Mouse (Mus musculus): ENCODE results near the gene Lmbr1l. TPM values are rescaled to one million over a fixed set of nuclear protein-coding genes. Genes with fewer than 3 reads are reported as not detected.
"Not testable (repeated sequence)": the region's sequence is repeated elsewhere in the genome, so short reads cannot be mapped to it uniquely, and the experiment has no call there.

Gene Lmbr1l
- polyA plus RNA-seq, 1 experiment from 2014 or later, result 26.4 TPM

DNA sequence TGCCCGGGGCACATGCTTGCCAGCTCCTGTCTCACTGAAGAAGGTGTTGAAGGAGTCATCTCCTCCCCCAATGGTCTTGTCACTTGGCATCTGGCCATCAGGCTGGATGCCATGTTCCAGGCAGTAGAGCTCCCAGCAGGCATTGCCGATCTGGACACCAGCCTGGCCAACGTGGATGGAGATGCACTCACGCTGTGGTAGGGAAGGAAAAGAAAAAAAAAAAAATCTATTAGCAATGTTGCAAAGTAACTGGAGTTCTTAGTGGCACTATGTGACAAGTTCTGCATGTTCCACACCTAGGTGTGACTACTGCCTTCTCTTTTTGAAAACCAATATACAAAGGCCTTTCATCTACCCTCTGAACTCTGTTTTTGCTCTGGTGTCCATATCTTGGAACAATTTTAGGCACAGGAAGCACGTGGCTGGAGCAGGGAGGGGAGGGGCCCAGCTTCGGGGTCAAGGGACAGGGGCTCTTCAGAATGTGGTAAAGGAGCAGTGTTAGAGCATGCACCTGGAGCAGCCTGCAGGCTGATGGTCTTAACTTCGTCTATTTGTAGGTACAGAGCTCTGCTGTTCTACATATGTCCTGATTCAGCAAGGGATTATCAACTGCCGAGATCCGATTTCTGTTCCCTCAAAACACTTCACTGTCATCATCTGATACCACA, 15.1 kb upstream of the Lmbr1l start:
- ATAC-seq (ENCODE audit: insufficient number of reproducible peaks, insufficient read depth, low FRiP score, low TSS enrichment); H3K27me3 ChIP-seq; H3K9me3 ChIP-seq; H3K36me3 ChIP-seq: not testable (repeated sequence)
- 16% methylated on average over 8 of the region's 9 CpGs for WGBS
- Histone ChIP-seq H3K4me2 (replicated peaks) (peak overlapping the region; percentile 94), H3K27ac (peak overlapping the region; percentile 99), H3K4me1 (peaks cover 10% of the 10 kb centered on the region), H3K9ac (peak overlapping the region; percentile 92), H3K4me3 (peak overlapping the region; percentile 79)

- Histone ChIP-seq H3K9me3 (no peaks in the 10 kb centered on the region), H3K4me2 (replicated peaks) (no peak overlapping the region), H3K27me3 (no peaks in the 10 kb centered on the region), H3K4me3 (no peak overlapping the region), H3K36me3 (peaks cover 9% of the 10 kb centered on the region), H3K4me1 (peaks cover 10% of the 10 kb centered on the region), H3K9ac (no peak overlapping the region), H3K27ac (no peak overlapping the region)
- ATAC-seq (ENCODE audit: insufficient number of reproducible peaks, insufficient read depth, low FRiP score, low TSS enrichment), result no peak
- 73% methylated on average over 3 of the region's 3 CpGs for WGBS
These were observed 13.0 kb upstream of the Lmbr1l start for GRCm38 (mm10) chr15:98930998-98931397.

DNA sequence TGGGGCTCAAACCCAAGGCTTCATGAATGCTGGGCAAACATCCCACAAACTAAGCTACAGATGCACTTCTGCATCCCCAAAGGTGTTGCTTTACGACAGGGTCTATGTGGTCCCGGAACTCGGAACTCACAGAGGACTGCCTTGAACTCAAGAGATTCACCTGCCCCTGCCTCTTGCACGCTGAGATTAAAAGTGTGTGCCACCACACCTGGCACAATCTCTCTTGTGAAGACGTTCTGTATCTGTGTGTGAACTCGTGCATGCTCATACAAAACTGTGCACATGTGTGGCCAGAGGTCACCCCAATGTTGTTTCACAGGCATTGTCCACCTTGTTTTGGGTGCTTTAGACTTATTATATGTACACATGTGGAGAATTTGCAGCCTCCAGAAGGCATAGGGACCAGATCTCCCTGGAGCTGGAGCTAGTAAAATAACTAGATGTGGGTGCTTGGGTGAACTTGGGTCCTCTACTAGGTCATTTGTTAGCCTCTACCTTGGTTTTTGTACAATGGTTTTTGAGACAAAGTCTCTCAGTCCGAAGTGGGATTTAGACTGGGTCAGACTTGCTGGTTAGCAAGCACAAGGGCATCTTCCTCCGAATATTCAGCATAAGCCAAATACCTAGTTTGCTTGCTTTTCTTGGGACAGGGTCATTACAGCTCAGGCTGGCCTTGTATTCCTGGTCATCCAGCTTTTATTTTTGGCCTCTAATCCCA, 12.1 kb upstream of the Lmbr1l start:
- Histone ChIP-seq H3K27me3 (no peaks in the 10 kb centered on the region), H3K36me3 (peaks cover 9% of the 10 kb centered on the region), H3K4me1 (peaks cover 2% of the 10 kb centered on the region; the same call in 1 of the 2 replicates), H3K9me3 (no peaks in the 10 kb centered on the region), H3K4me2 (replicated peaks) (no peak overlapping the region), H3K4me3 (no peak overlapping the region), H3K27ac (no peak overlapping the region), H3K9ac (no peak overlapping the region)
- ATAC-seq (ENCODE audit: insufficient number of reproducible peaks, insufficient read depth, low FRiP score, low TSS enrichment), result no peak
- 57% methylated on average over 8 of the region's 8 CpGs for WGBS

- Histone ChIP-seq H3K9me3 (no peaks in the 10 kb centered on the region), H3K4me1 (0 out of 2 replicates have a peak, but pooled peaks cover 2% of the 10 kb centered on the region), H3K9ac (no peak overlapping the region), H3K4me3 (no peak overlapping the region), H3K4me2 (replicated peaks) (no peak overlapping the region), H3K36me3 (peaks cover 9% of the 10 kb centered on the region), H3K27ac (no peak overlapping the region), H3K27me3 (no peaks in the 10 kb centered on the region)
- 11% methylated on average over 13 of the region's 13 CpGs for WGBS
- no peak for ATAC-seq (ENCODE audit: insufficient number of reproducible peaks, insufficient read depth, low FRiP score, low TSS enrichment)
These were observed 10.7 kb upstream of the Lmbr1l start for GRCm38 (mm10) chr15:98928598-98929240.

- no peak overlapping the region for H3K4me2 ChIP-seq (replicated peaks)
- no peaks in the 10 kb centered on the region for H3K9me3 ChIP-seq
- ATAC-seq (ENCODE audit: insufficient number of reproducible peaks, insufficient read depth, low FRiP score, low TSS enrichment), result no peak
- H3K27me3 ChIP-seq, result no peaks in the 10 kb centered on the region
- 80% methylated on average over 5 of the region's 5 CpGs for WGBS
- no peak overlapping the region for H3K4me3 ChIP-seq
- 0 out of 2 replicates have a peak, but pooled peaks cover 2% of the 10 kb centered on the region for H3K4me1 ChIP-seq
- H3K36me3 ChIP-seq, result peaks cover 9% of the 10 kb centered on the region
- no peak overlapping the region for H3K9ac ChIP-seq
- H3K27ac ChIP-seq, result no peak overlapping the region
These were observed 9.5 kb upstream of the Lmbr1l start for GRCm38 (mm10) chr15:98927566-98927965.

DNA sequence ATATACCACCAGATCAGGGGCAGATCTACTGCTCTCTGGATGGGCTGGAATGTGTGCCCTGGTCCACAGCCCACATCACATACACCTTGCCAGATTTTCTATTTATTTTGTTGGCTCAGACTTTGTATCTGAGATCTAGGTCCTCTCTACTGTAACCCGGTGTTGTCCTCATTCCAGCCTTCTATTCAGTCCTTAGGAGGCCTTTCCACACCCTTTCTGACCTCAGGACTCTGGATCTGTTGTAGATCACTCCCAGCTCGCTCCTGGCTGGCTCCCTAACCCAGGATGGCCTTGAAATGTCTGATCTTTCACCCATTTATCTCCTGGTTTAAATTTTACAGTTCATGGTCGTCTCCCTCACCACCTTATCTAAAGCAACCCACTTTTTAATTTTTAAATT, 6.7 kb upstream of the Lmbr1l start:
- no peaks in the 10 kb centered on the region for H3K9me3 ChIP-seq

GRCm38 (mm10) chr15:98923031-98923537, 5.1 kb upstream of the Lmbr1l start:
- peaks cover 5% of the 10 kb centered on the region; the same call in 1 of the 2 replicates for H3K4me1 ChIP-seq
- no peak overlapping the region for H3K4me2 ChIP-seq (replicated peaks)
- WGBS, result 83% methylated on average over 2 of the region's 2 CpGs
- H3K27me3 ChIP-seq, result no peaks in the 10 kb centered on the region
- H3K4me3 ChIP-seq, result no peak overlapping the region
- no peaks in the 10 kb centered on the region for H3K9me3 ChIP-seq
- no peak for ATAC-seq (ENCODE audit: insufficient number of reproducible peaks, insufficient read depth, low FRiP score, low TSS enrichment)
- no peak overlapping the region for H3K27ac ChIP-seq
- no peak overlapping the region for H3K9ac ChIP-seq
- no peaks in the 10 kb centered on the region for H3K36me3 ChIP-seq

More for the DNA sequence above, 6.7 kb upstream of the Lmbr1l start:
- WGBS, result 75% methylated on average over 3 of the region's 3 CpGs
- H3K36me3 ChIP-seq, result no peaks in the 10 kb centered on the region
- no peaks in the 10 kb centered on the region for H3K27me3 ChIP-seq
- H3K4me1 ChIP-seq, result 0 out of 2 replicates have a peak, but pooled peaks cover 2% of the 10 kb centered on the region
- H3K4me2 ChIP-seq (replicated peaks), result no peak overlapping the region
- no peak for ATAC-seq (ENCODE audit: insufficient number of reproducible peaks, insufficient read depth, low FRiP score, low TSS enrichment)
- no peak overlapping the region for H3K4me3 ChIP-seq
- H3K9ac ChIP-seq, result no peak overlapping the region
- H3K27ac ChIP-seq, result no peak overlapping the region

GRCm38 (mm10) chr15:98922581-98922980, 4.5 kb upstream of the Lmbr1l start:
- ATAC-seq (ENCODE audit: insufficient number of reproducible peaks, insufficient read depth, low FRiP score, low TSS enrichment), result no peak
- H3K4me1 ChIP-seq, result peaks cover 5% of the 10 kb centered on the region; the same call in 1 of the 2 replicates
- no peaks in the 10 kb centered on the region for H3K27me3 ChIP-seq
- no peaks in the 10 kb centered on the region for H3K36me3 ChIP-seq
- H3K9ac ChIP-seq, result no peak overlapping the region
- H3K4me2 ChIP-seq (replicated peaks), result no peak overlapping the region
- no peaks in the 10 kb centered on the region for H3K9me3 ChIP-seq
- 74% methylated on average over 3 of the region's 3 CpGs for WGBS
- no peak overlapping the region for H3K4me3 ChIP-seq
- H3K27ac ChIP-seq, result no peak overlapping the region

GRCm38 (mm10) chr15:98921510-98921909, 3.5 kb upstream of the Lmbr1l start:
- no peaks in the 10 kb centered on the region for H3K36me3 ChIP-seq
- ATAC-seq (ENCODE audit: insufficient number of reproducible peaks, insufficient read depth, low FRiP score, low TSS enrichment), result no peak
- no peaks in the 10 kb centered on the region for H3K27me3 ChIP-seq
- no peak overlapping the region for H3K9ac ChIP-seq
- no peak overlapping the region for H3K4me2 ChIP-seq (replicated peaks)
- WGBS, result 69% methylated on average over 5 of the region's 5 CpGs
- H3K9me3 ChIP-seq, result no peaks in the 10 kb centered on the region
- no peak overlapping the region for H3K4me3 ChIP-seq
- H3K4me1 ChIP-seq, result peaks cover 10% of the 10 kb centered on the region
- no peak overlapping the region for H3K27ac ChIP-seq

GRCm38 (mm10) chr15:98918499-98918895, 466 bp upstream of the Lmbr1l start:
- H3K9ac ChIP-seq, result peak overlapping the region; percentile 75; the same call in 1 of the 2 replicates
- peak overlapping the region; percentile 84 for H3K4me2 ChIP-seq (replicated peaks)
- H3K4me3 ChIP-seq, result peak overlapping the region; percentile 86
- not testable (repeated sequence) for H3K9me3 ChIP-seq; ATAC-seq (ENCODE audit: insufficient number of reproducible peaks, insufficient read depth, low FRiP score, low TSS enrichment); H3K27me3 ChIP-seq
- H3K36me3 ChIP-seq, result peaks cover 11% of the 10 kb centered on the region; the same call in 1 of the 2 replicates
- peaks cover 16% of the 10 kb centered on the region for H3K4me1 ChIP-seq
- H3K27ac ChIP-seq, result 0 out of 2 replicates have a peak overlapping the region, but pooled peaks have one; percentile 69
- 28% methylated on average over 8 of the region's 8 CpGs for WGBS

DNA sequence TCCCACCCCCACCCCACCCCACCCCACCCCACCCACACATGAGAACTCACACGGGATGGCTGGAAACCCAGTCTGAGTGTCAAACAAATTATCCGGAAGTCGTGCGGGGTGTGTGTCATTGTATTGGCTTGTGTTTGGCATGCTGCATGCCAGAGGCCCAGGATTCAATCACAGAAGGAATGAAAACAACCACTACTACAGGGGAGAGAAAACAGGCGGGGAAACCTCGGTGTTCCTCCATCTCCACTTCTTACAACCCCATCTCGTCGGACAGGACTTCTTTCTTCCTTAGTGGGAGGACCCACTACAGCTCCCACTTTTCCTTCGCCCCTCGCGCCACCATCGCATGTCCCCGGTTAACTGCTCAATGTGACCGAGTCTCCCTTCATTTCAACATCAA, 940 bp downstream of the Lmbr1l start:
- Histone ChIP-seq H3K4me2 (replicated peaks) (peak overlapping the region; percentile 84), H3K4me3 (peak overlapping the region; percentile 86), H3K4me1 (peaks cover 16% of the 10 kb centered on the region), H3K36me3 (peaks cover 26% of the 10 kb centered on the region), H3K27ac (peak overlapping the region; percentile 95), H3K9ac (peak overlapping the region; percentile 75), H3K9me3 (no peaks in the 10 kb centered on the region), H3K27me3 (no peaks in the 10 kb centered on the region)
- ATAC-seq (ENCODE audit: insufficient number of reproducible peaks, insufficient read depth, low FRiP score, low TSS enrichment), result no peak
- 0% methylated on average over 14 of the region's 14 CpGs for WGBS
